Comparison of ENCODE assay signal across 16 mouse cellular contexts in the genomic region with DNA sequence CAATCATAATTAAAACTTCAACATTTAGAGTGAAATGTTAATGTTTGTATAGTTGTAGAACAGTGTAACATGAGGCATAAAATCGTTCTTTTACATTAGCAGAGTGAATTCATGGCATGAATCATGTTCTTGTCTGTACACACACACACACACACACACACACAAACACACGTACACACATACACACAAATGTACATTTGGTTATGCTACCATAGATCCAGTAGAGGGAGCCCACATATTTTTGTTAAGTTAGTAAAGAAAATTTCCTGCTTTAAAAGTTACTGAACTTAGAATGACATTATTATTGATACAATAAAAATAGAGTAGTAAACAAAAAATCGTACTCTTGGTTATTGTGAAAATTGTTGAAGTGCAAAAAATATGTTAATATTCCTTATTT. TPM values are rescaled to one million over a fixed set of nuclear protein-coding genes. Genes with fewer than 3 reads are reported as not detected.
DNase-seq lines count a peak whose midpoint lies in the region; ATAC-seq and TF ChIP-seq lines count a peak whose summit lies in the region.
"Had no signal": no experiment of that assay in that cellular context is flagged by ENCODE, and none has a peak within 500 bp of the region (broad histone marks: within the 10 kb centered on the region; RNA-seq: fewer than 3 reads in every experiment).

No protein-coding gene starts in this region.

- no peak overlapping the region for H3K4me3 ChIP-seq in gastrocnemius, adult 2 months
- H3K4me3 ChIP-seq in lung, postnatal 0 days (ENCODE audit: low read depth, low read length) = no peak overlapping the region
- H3K4me3 ChIP-seq in lung, adult 2 months (replicated peaks; ENCODE audit: extremely low read depth, low read depth, low read length) = no peak overlapping the region
- H3K4me3 ChIP-seq: heart, embryonic 13.5 days; hindbrain, embryonic 15.5 days; liver, embryonic 15.5 days; neural tube, embryonic 13.5 days had no signal

- DNase-seq in gastrocnemius, adult 2 months = no peak
- no peak for DNase-seq in gastrocnemius, adult 8-10 months (ENCODE audit: low spot score in 2 of 2)
- DNase-seq in lung, postnatal 0 days (ENCODE audit: low spot score) = peak; percentile 36
- DNase-seq in lung, adult 2 months = no peak
- peak; percentile 48 for DNase-seq in splenic B cell, adult 2 months (ENCODE audit: low read depth, low spot score)
- DNase-seq in adrenal gland, adult 2 months = no peak
- DNase-seq in spleen, postnatal 10 days (ENCODE audit: low spot score in 2 of 2) = no peak
- DNase-seq: gastrocnemius, postnatal 10 days; right cerebral cortex, postnatal 14 days; thymus, postnatal 4 days had no signal

- H3K4me1 ChIP-seq in lung, postnatal 0 days (ENCODE audit: insufficient read depth, low read depth, low read length) = no peaks in the 10 kb centered on the region
- no peaks in the 10 kb centered on the region for H3K4me1 ChIP-seq in lung, adult 2 months (ENCODE audit: control insufficient read depth, insufficient read depth, low read length)
- H3K4me1 ChIP-seq: heart, embryonic 13.5 days; hindbrain, embryonic 15.5 days; liver, embryonic 15.5 days; neural tube, embryonic 13.5 days had no signal

- intact Hi-C loops in gastrocnemius, adult 2 months (cut with DNase I) = no loop called here

- H3K27me3 ChIP-seq in lung, postnatal 0 days (replicated peaks; ENCODE audit: insufficient read depth, low read length) = no peaks in the 10 kb centered on the region
- H3K27me3 ChIP-seq in splenic B cell, adult 2 months (ENCODE audit: control insufficient read depth, insufficient read depth, low read length, poor library complexity, severe bottlenecking) = no peaks in the 10 kb centered on the region
- H3K27me3 ChIP-seq: heart, embryonic 13.5 days; hindbrain, embryonic 15.5 days; liver, embryonic 15.5 days; neural tube, embryonic 13.5 days had no signal

- 27% methylated on average over 3 of the region's 3 CpGs for WGBS in lung, postnatal 0 days
- WGBS in lung, adult 2 months = 26% methylated on average over 3 of the region's 3 CpGs

- H3K27ac ChIP-seq in gastrocnemius, adult 2 months = no peak overlapping the region
- no peak overlapping the region for H3K27ac ChIP-seq in lung, postnatal 0 days (ENCODE audit: low read length)
- H3K27ac ChIP-seq: heart, embryonic 13.5 days; hindbrain, embryonic 15.5 days; liver, embryonic 15.5 days; neural tube, embryonic 13.5 days had no signal

- TF ChIP-seq CTCF in gastrocnemius, adult 2 months (IDR thresholded peaks at IDR 0.05) = peak; percentile 38; the same call in 1 of the 2 replicates
- peak; percentile 62 for TF ChIP-seq CTCF in lung, postnatal 0 days (IDR thresholded peaks at IDR 0.05)
- no peak for TF ChIP-seq CTCF in lung, adult 2 months (IDR thresholded peaks at IDR 0.05; ENCODE audit: insufficient read depth, low read length)

- no peak overlapping the region for H3K9ac ChIP-seq in lung, postnatal 0 days (replicated peaks; ENCODE audit: low read depth)
- H3K9ac ChIP-seq: heart, embryonic 13.5 days; hindbrain, embryonic 15.5 days; liver, embryonic 15.5 days; neural tube, embryonic 13.5 days had no signal

- no peak for TF ChIP-seq EP300 in lung, postnatal 0 days (IDR thresholded peaks at IDR 0.05)

- H3K9me3 ChIP-seq in lung, postnatal 0 days (ENCODE audit: low read length) = no peaks in the 10 kb centered on the region
- H3K9me3 ChIP-seq: heart, embryonic 13.5 days; hindbrain, embryonic 15.5 days; liver, embryonic 15.5 days; neural tube, embryonic 13.5 days had no signal

- no peak for TF ChIP-seq POLR2A in lung, adult 2 months (IDR thresholded peaks at IDR 0.05; ENCODE audit: borderline replicate concordance, extremely low read depth, low read depth, low read length)

- no peaks in the 10 kb centered on the region for H3K36me3 ChIP-seq in lung, postnatal 0 days (ENCODE audit: insufficient read depth, low read length)
- H3K36me3 ChIP-seq in splenic B cell, adult 2 months (ENCODE audit: control insufficient read depth, insufficient read depth, low read length, poor library complexity, severe bottlenecking) = no peaks in the 10 kb centered on the region
- H3K36me3 ChIP-seq: heart, embryonic 13.5 days; hindbrain, embryonic 15.5 days; liver, embryonic 15.5 days; neural tube, embryonic 13.5 days had no signal

- ATAC-seq in lung, postnatal 0 days = no peak
- ATAC-seq in activated CD4-positive, CD25-positive, alpha-beta regulatory T cell, adult 4 months = peak; percentile 41

- H3K4me2 ChIP-seq in lung, postnatal 0 days (replicated peaks; ENCODE audit: low read depth, low read length) = no peak overlapping the region
- H3K4me2 ChIP-seq: heart, embryonic 13.5 days; hindbrain, embryonic 15.5 days; liver, embryonic 15.5 days; midbrain, embryonic 11.5 days; neural tube, embryonic 13.5 days had no signal

RNA-seq across cellular contexts. Expression of a gene that starts 7.7 kb away (rescaled TPM):
- 10 to 100 TPM; 17.2 to 21.5 TPM for total RNA-seq in gastrocnemius, adult 2 months (2021)
- 10 to 100 TPM; 15.7 to 18.0 (median 16.6) TPM for total RNA-seq in gastrocnemius, adult 8-10 months (2022)
- 22.8 and 24.1 TPM in 2 replicates for polyA plus RNA-seq in lung, postnatal 0 days (2015; fragmentation: Nextera tagmentation; extraction: Ambion mirVana)
- 9.2 and 12.2 TPM in 2 replicates for polyA plus RNA-seq in lung, adult 2 months (2012; rRNA removed)
- 10 to 100 TPM; 36.3 to 44.9 TPM for polyA plus RNA-seq in activated CD4-positive, CD25-positive, alpha-beta regulatory T cell, adult 4 months (2017; shearing (Covaris generic))
- 10 to 100 TPM; 35.0 to 48.0 TPM for total RNA-seq in adrenal gland, adult 2 months (2021)
- polyA plus RNA-seq in adrenal gland, adult 2 months (2012; rRNA removed) = 9.3 and 12.2 TPM in 2 replicates

Comparison
In these comparisons a context has a peak if more than half of its experiments do, and no peak if none do; other contexts are left out.
1. DNase-seq: peak in lung, postnatal 0 days (single experiment) and splenic B cell, adult 2 months (single experiment); none in gastrocnemius, adult 2 months (single experiment), gastrocnemius, adult 8-10 months (0 of 2), lung, adult 2 months (single experiment), adrenal gland, adult 2 months (single experiment) and spleen, postnatal 10 days (0 of 2).